Mouse (Mus musculus) embryonic facial prominence, embryonic 15.5 days (tissue): ENCODE results near the gene Dennd1a. TPM values are rescaled to one million over a fixed set of nuclear protein-coding genes. Genes with fewer than 3 reads are reported as not detected.
A peak's percentile ranks its signal among the peaks of the same experiment; 100 is the strongest.

Experiments
- ATAC-seq: fragments of 200-750 bp; cut with Nextera tagmentation; 2 replicates; pipeline ENCODE4 v1.8.0; 2017; ENCODE audit warnings: low read depth, moderate TSS enrichment; ENCODE audit not compliant: insufficient number of reproducible peaks, low FRiP score, low TSS enrichment
- H3K27ac ChIP-seq: fragments of 300-500 bp; sonication (generic); replicated peaks from 2 replicates; pipeline ENCODE4 v1.5.1; 2015; ENCODE audit warnings: mild to moderate bottlenecking, inconsistent platforms
- H3K27me3 ChIP-seq: fragments of 300-500 bp; sonication (generic); 2 replicates; pipeline ENCODE4 v1.6.1; 2015; ENCODE audit warnings: inconsistent platforms
- H3K36me3 ChIP-seq: fragments of 300-500 bp; sonication (generic); 2 replicates; pipeline ENCODE4 v1.6.1; 2015; ENCODE audit warnings: mild to moderate bottlenecking, inconsistent platforms
- H3K4me1 ChIP-seq: fragments of 300-500 bp; sonication (generic); 2 replicates; pipeline ENCODE4 v1.6.1; 2015; ENCODE audit warnings: inconsistent platforms
- H3K4me2 ChIP-seq: fragments of 300-500 bp; sonication (generic); replicated peaks from 2 replicates; pipeline ENCODE4 v1.6.1; 2015; ENCODE audit warnings: mild to moderate bottlenecking, inconsistent platforms
- H3K4me3 ChIP-seq: fragments of 300-500 bp; sonication (generic); replicated peaks from 2 replicates; pipeline ENCODE4 v1.5.1; 2015; ENCODE audit warnings: mild to moderate bottlenecking, inconsistent platforms
- H3K9ac ChIP-seq: fragments of 300-500 bp; sonication (generic); 2 replicates; pipeline ENCODE4 v1.6.1; 2015; ENCODE audit warnings: inconsistent platforms
- H3K9me3 ChIP-seq: fragments of 300-500 bp; sonication (generic); replicated peaks from 2 replicates; pipeline ENCODE4 v1.6.1; 2016; ENCODE audit warnings: inconsistent platforms
- WGBS: fragments of 180-500 bp; shearing (Covaris S2); methylation state at CpG from one replicate; pipeline ENCODE4 v1.1.7; 2015; 5-methylcytosine and 5-hydroxymethylcytosine counted together
- polyA plus RNA-seq: library from polyadenylated mRNA; unstranded; fragments of >200 nt; fragmentation: Nextera tagmentation; extraction: Ambion mirVana; gene quantifications from 2 replicates; pipeline ENCODE4 v1.2.1, GENCODE M21; 2015

Gene Dennd1a
- polyA plus RNA-seq, 1 experiment from 2014 or later = 15.8 TPM

DNA sequence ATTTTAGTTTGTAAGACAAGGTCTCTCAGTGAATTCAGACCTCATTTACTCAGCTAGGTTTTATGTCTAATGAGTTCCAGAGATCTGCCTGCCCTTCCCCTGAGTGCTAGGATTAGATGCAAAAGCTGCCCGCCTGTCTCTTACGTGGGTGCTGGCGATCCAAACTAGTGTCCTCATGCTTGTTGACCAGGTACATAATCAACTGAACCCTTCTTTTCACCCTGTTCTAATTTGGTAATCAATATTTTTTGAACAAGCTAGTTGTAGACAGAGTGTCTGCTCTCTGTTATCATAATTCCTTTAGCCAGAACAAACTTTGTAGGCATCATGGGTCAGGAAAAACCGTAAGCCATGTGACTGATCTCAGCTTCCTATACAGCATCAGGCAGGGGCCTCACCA lies 241.9 kb downstream of the Dennd1a start:
- ATAC-seq = no peak
- H3K4me2 ChIP-seq = no peak overlapping the region
- no peaks in the 10 kb centered on the region for H3K36me3 ChIP-seq
- H3K9me3 ChIP-seq = no peaks in the 10 kb centered on the region
- no peak overlapping the region for H3K4me3 ChIP-seq
- H3K9ac ChIP-seq = no peak overlapping the region
- H3K4me1 ChIP-seq = no peaks in the 10 kb centered on the region
- no peaks in the 10 kb centered on the region for H3K27me3 ChIP-seq
- H3K27ac ChIP-seq = no peak overlapping the region
- 51% methylated on average over 4 of the region's 4 CpGs for WGBS

DNA sequence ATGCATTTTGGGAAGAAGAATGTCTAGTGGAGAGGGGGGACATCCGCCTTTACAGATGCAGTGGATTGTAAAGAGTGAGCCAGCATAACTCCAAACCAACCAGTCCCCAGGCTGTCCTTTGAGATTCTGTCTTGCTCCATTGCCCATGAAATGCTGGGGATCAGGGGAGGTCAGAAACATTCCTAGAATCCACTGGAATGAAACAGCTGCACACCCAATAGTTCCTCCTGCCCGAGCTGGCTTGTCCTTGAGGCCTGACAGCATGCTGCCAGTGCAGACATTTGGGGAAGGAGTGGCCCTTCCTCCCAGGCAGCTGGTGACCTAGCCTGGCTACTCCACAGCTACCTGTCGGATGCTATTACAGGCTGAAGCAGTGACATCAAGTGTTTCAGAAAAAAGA lies 246.3 kb downstream of the Dennd1a start:
- no peak overlapping the region for H3K27ac ChIP-seq
- no peak for ATAC-seq
- no peaks in the 10 kb centered on the region for H3K36me3 ChIP-seq

GRCm38 (mm10) chr2:38039621-38040020 lies 247.6 kb downstream of the Dennd1a start:
- Histone ChIP-seq H3K4me2 (no peak overlapping the region), H3K9me3 (no peaks in the 10 kb centered on the region), H3K4me1 (no peaks in the 10 kb centered on the region), H3K4me3 (no peak overlapping the region), H3K36me3 (no peaks in the 10 kb centered on the region), H3K27ac (no peak overlapping the region), H3K27me3 (no peaks in the 10 kb centered on the region), H3K9ac (no peak overlapping the region)
- no peak for ATAC-seq
- 88% methylated on average over 1 of the region's 1 CpGs for WGBS

More for the DNA sequence above, 246.3 kb downstream of the Dennd1a start:
- Histone ChIP-seq H3K4me3 (no peak overlapping the region), H3K9ac (no peak overlapping the region), H3K27me3 (no peaks in the 10 kb centered on the region), H3K4me2 (no peak overlapping the region), H3K9me3 (no peaks in the 10 kb centered on the region), H3K4me1 (no peaks in the 10 kb centered on the region)
- WGBS = 40% methylated on average over 3 of the region's 3 CpGs

GRCm38 (mm10) chr2:38028317-38028716 lies 258.9 kb downstream of the Dennd1a start:
- no peak for ATAC-seq
- Histone ChIP-seq H3K9me3 (no peaks in the 10 kb centered on the region), H3K4me3 (no peak overlapping the region), H3K27ac (no peak overlapping the region), H3K4me1 (no peaks in the 10 kb centered on the region), H3K27me3 (no peaks in the 10 kb centered on the region), H3K36me3 (no peaks in the 10 kb centered on the region), H3K4me2 (no peak overlapping the region), H3K9ac (no peak overlapping the region)
- 81% methylated on average over 3 of the region's 3 CpGs for WGBS

DNA sequence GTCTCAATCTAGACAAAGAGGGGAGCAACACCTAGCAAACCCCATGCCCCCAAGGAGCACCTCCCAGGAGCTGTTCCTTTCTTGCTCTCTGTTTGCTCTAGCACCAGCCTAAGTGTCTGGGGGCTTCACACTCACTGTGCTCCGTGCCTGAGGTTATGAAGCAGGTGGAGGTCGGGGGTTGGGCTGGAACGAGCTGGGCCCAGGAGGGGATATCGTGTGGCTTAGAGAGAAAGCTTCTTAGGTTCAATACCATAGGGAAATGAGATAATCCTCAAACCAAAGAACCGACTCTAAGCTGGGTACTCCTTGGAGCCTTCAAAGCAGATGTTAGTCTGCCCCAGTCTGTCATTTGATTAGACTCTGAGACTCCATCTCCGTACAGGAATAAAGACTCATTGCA lies 261.6 kb downstream of the Dennd1a start:
- WGBS = 23% methylated on average over 6 of the region's 6 CpGs

GRCm38 (mm10) chr2:38023741-38024130 lies 263.5 kb downstream of the Dennd1a start:
- Histone ChIP-seq H3K9ac (no peak overlapping the region), H3K27me3 (no peaks in the 10 kb centered on the region), H3K4me3 (no peak overlapping the region), H3K36me3 (no peaks in the 10 kb centered on the region), H3K27ac (no peak overlapping the region), H3K4me1 (no peaks in the 10 kb centered on the region), H3K9me3 (no peaks in the 10 kb centered on the region), H3K4me2 (no peak overlapping the region)
- no peak for ATAC-seq
- whole genome bisulfite sequencing = 79% methylated on average over 4 of the region's 4 CpGs

More for the DNA sequence above, 261.6 kb downstream of the Dennd1a start:
- Histone ChIP-seq H3K4me3 (no peak overlapping the region), H3K9ac (no peak overlapping the region), H3K27me3 (no peaks in the 10 kb centered on the region), H3K4me2 (no peak overlapping the region), H3K36me3 (no peaks in the 10 kb centered on the region), H3K4me1 (no peaks in the 10 kb centered on the region), H3K9me3 (no peaks in the 10 kb centered on the region), H3K27ac (no peak overlapping the region)
- ATAC-seq = peak; percentile 51

DNA sequence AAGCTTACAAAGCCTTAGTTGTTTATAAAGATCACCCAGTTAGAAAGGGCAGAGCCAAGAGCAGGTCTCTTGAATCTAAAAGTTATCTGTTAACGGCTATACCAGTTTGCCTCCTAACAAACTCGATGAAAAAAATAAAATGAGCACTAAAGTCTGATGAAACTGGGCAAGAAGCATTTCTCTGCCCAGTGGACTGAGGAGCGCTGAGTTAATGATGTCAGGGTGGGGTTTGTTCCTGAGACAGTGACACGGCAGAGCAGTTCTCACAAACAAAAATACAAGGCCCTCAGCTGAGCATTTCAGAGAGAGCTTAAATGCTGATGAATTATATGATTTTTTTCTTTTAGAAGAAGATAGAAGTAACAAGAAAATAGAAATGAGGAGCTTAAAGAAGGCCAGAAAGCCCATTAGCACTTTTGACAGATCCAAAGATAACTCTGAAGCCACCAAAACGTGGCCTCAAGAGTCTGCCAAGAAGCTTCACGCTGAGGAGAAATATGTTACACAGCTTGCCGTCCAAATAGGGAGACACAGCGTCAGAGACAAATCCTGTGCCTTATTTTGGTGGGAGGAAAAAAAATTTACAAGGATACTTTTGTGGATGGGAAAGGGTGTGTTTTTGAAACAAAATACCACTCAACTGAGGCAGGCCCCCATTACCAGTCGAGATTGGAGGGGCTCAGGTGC lies 264.0 kb downstream of the Dennd1a start:
- Histone ChIP-seq H3K4me1 (no peaks in the 10 kb centered on the region), H3K4me3 (no peak overlapping the region), H3K27ac (no peak overlapping the region), H3K27me3 (no peaks in the 10 kb centered on the region), H3K9me3 (no peaks in the 10 kb centered on the region), H3K4me2 (no peak overlapping the region), H3K9ac (no peak overlapping the region), H3K36me3 (no peaks in the 10 kb centered on the region)
- ATAC-seq = no peak
- WGBS = 72% methylated on average over 9 of the region's 9 CpGs

- WGBS = 76% methylated on average over 9 of the region's 9 CpGs
- Histone ChIP-seq H3K27me3 (no peaks in the 10 kb centered on the region), H3K36me3 (no peaks in the 10 kb centered on the region), H3K4me2 (no peak overlapping the region), H3K9me3 (no peaks in the 10 kb centered on the region), H3K4me1 (no peaks in the 10 kb centered on the region), H3K27ac (no peak overlapping the region), H3K9ac (no peak overlapping the region), H3K4me3 (no peak overlapping the region)
- ATAC-seq = no peak
These were observed 266.0 kb downstream of the Dennd1a start for GRCm38 (mm10) chr2:38021166-38021565.

DNA sequence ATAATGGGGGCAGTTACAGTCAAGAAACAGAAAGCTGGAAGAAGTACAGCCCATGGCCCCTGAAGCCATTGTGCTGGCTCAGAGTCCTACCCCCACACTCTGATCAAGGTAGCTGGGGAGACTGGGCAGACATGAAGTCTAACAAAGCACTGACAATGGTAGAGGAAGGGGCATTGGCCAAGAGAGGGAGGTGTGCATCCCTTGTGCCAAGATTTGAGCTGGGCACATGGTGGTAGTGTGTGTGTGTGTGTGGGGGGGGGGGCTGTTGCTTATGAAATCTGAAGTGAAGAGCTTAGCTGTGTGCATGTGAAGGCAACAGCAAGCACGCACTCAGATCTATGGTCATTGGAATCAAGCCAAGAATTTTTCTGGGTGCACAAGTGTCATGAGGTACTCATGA lies 272.5 kb downstream of the Dennd1a start:
- WGBS = 73% methylated on average over 1 of the region's 1 CpGs
- Histone ChIP-seq H3K9me3 (no peaks in the 10 kb centered on the region), H3K4me2 (no peak overlapping the region), H3K9ac (no peak overlapping the region), H3K4me3 (no peak overlapping the region), H3K27ac (no peak overlapping the region), H3K36me3 (no peaks in the 10 kb centered on the region), H3K4me1 (peaks cover 5% of the 10 kb centered on the region), H3K27me3 (no peaks in the 10 kb centered on the region)
- no peak for ATAC-seq

- peak overlapping the region; percentile 65 for H3K27ac ChIP-seq
- H3K27me3 ChIP-seq = no peaks in the 10 kb centered on the region
- H3K9me3 ChIP-seq = no peaks in the 10 kb centered on the region
- WGBS = 37% methylated on average over 5 of the region's 5 CpGs
- no peaks in the 10 kb centered on the region for H3K36me3 ChIP-seq
- no peak overlapping the region for H3K4me2 ChIP-seq
- H3K4me1 ChIP-seq = peaks cover 5% of the 10 kb centered on the region
- H3K9ac ChIP-seq = no peak overlapping the region
- H3K4me3 ChIP-seq = no peak overlapping the region
- ATAC-seq = no peak
These were observed 273.3 kb downstream of the Dennd1a start for GRCm38 (mm10) chr2:38013839-38014365.

GRCm38 (mm10) chr2:38007238-38007637 lies 280.0 kb downstream of the Dennd1a start:
- H3K27ac ChIP-seq = no peak overlapping the region
- no peaks in the 10 kb centered on the region for H3K36me3 ChIP-seq
- no peak overlapping the region for H3K9ac ChIP-seq
- no peak overlapping the region for H3K4me3 ChIP-seq
- 86% methylated on average over 1 of the region's 1 CpGs for WGBS
- no peaks in the 10 kb centered on the region for H3K9me3 ChIP-seq
- H3K4me1 ChIP-seq = 0 out of 2 replicates have a peak, but pooled peaks cover 3% of the 10 kb centered on the region
- ATAC-seq = no peak
- H3K4me2 ChIP-seq = no peak overlapping the region
- H3K27me3 ChIP-seq = no peaks in the 10 kb centered on the region

DNA sequence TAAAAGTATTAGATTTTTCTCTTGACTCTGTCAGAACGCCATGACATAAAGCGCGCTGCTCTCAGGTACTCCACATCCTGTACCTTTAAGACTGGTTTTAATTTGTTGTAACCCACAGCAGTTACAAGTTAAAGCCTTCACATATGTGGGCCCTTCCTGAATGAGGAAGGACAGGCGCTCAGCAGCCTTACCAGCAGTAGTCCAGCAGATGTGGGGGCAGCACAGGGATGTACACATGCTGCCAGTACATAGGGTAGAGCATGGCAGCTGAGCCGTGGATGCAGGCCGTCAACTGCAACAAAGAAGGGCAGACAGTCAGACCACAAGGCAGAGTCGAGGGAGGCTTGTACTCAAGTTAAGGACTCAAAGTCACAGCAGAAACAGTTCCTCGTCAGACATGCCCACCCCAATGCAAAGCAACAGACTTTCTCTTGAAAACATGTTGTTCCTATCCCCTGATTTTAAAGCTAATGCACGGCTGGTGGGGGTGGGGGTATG lies 284.0 kb downstream of the Dennd1a start:
- no peaks in the 10 kb centered on the region for H3K36me3 ChIP-seq
- H3K27me3 ChIP-seq = no peaks in the 10 kb centered on the region
- no peak overlapping the region for H3K4me2 ChIP-seq
- 35% methylated on average over 9 of the region's 9 CpGs for WGBS
- no peak for ATAC-seq
- H3K9me3 ChIP-seq = no peaks in the 10 kb centered on the region
- no peak overlapping the region for H3K4me3 ChIP-seq
- 0 out of 2 replicates have a peak overlapping the region, but pooled peaks have one; percentile 11 for H3K27ac ChIP-seq
- 0 out of 2 replicates have a peak, but pooled peaks cover 3% of the 10 kb centered on the region for H3K4me1 ChIP-seq
- no peak overlapping the region for H3K9ac ChIP-seq
